Mouse (Mus musculus): ENCODE results near the gene Foxn3.

Foxn3 gene

DNA sequence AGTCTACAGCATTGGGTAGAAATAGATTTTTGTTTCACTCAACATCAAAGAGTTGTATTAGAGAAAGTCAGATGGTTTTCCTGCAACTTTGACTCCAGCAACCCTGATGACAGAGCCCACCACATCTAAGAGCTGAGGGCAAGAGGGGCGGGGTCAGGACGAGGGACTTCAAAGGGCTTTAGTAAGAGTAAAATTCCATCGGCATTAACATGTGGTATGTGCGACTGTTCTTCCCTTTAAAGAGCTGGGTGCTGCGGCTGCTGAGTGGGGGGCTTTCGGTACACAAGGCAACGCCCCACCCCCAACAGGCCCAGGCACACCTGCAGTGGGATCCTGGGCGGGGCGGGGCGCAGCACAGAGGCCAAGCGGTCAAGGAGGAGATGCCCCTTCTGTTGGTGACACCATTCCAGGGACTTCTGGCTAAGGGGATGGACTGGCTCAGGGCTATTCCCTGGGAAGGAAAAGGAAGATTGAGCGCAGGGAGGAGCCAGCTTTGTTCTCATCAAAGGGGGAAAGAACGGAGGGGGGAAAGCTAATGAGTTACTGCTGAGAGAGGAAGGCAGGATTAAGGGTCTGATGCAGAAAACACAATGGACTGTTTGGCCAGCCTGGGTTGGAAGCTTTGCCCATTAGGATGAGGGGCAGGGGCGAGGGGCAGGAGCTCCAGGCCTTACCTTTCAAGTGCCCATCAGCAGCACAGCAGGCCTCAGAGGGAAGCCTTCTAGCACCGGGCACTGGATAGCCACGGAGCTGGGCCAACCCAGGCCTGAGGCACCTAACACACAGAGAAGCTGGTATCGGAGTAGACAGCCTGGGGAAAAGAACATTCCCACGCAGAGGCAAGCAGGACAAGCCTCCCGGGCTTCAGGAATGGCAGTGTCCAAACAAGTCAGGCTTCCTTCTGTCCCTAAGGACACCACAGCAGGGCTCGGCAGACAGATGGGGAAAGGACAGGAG, 233.8 kb downstream of the Foxn3 start:
- DNase-seq (ENCODE audit: low read depth), result no peak

DNA sequence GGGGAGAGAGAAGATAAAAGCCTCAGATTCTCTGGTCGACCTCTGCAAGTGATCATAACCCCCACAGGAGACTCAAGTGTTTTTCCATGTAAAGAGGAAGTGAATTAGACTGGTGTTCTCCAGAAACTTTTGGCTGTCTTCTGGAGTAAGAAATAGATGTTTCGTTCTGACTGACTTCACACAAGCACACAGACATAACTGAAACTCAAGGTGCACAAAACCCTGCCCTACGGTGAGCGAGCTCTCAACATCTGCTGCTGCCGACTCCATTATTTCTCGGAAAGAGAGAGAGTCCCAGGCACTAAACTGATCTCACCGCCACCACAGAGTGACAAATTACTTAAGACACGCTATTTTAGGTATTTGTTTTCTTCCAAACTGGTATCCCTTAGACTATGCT, 237.2 kb downstream of the Foxn3 start:
- DNase-seq (ENCODE audit: low read depth), result no peak

- peak; percentile 42 for DNase-seq (ENCODE audit: low read depth)
These were observed 241.6 kb downstream of the Foxn3 start for GRCm38 (mm10) chr12:99321633-99322431.

- no peak for DNase-seq (ENCODE audit: low read depth)
These were observed 242.4 kb downstream of the Foxn3 start for GRCm38 (mm10) chr12:99320966-99321496.

DNA sequence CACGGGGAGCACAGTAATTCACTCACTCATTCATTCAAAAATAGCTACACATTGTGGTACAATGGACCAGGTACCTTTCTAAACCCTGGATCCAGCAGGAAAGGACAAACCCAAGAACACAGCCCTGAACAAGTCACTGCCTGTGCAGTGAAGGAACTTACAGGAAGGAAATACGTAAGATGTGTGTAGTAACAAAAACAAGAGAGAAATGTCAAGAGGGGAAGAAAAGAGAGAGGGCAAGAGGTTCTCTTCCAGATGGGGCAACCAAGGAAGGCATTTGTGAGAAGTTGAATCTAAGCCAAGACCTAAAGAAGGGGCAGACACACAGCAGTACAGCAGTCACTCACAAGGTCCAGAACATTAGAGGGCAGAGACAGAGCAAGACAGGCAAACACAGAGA, 243.5 kb downstream of the Foxn3 start:
- DNase-seq (ENCODE audit: low read depth), result no peak

GRCm38 (mm10) chr12:99319171-99319570, 244.2 kb downstream of the Foxn3 start:
- no peak for DNase-seq (ENCODE audit: low read depth)

DNA sequence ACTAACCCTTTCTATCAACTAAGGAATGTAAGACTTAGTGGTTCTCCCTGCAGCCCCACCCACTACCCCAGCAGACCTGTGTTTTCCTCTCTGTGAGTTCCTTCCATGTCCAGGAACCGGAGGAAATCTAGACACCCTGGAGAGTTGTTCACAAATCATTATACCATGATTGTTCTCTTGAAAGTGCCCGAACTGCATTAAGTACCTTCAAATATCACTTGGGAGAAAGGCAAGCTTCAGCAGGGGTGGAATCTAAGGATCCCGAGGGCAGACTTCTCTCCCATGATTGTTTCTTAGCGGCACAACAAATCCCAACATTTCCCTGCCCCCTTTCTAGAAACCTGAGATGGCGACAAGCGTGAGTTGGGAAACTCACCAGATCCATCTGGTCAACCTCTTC, 247.5 kb downstream of the Foxn3 start:
- DNase-seq (ENCODE audit: low read depth), result no peak

DNA sequence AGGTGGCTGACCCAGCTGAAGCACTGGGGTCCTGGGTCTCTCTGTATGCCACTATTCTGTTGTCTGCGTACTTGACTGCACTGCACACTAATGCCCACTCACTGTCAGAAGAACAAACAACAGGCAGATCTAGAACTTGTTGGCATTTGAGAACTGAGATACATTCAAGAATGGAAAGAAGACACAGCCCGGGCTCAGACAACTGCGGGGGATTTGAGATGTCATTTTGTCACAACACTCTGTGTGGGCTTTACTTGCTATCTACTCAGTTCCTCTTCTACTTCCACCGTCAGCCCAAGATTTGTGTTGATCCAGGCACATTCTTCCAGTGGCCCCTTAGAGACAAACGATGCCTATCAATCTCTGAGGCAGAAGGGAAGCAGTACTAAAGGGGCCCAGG, 248.6 kb downstream of the Foxn3 start:
- no peak for DNase-seq (ENCODE audit: low read depth)

DNA sequence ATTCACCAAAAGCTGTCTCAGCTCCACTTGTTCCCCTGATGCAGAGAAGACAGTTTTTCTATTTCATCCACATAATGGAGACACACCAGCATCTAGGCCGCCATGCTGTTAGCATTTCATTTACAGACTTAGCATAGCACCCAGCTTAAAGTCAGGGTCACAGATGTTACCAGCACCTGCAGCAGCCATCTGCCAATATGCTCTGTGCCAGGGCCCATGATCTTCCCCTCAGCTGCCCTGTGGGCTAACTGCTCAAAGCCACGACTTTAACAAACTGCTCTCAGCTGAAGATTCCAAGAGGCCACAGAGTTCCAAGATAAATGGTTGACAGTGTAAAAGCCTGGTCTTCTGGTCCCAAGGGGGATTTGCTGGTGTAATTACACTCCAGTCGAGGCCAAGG, 252.1 kb downstream of the Foxn3 start:
- no peak for DNase-seq (ENCODE audit: low read depth)

DNA sequence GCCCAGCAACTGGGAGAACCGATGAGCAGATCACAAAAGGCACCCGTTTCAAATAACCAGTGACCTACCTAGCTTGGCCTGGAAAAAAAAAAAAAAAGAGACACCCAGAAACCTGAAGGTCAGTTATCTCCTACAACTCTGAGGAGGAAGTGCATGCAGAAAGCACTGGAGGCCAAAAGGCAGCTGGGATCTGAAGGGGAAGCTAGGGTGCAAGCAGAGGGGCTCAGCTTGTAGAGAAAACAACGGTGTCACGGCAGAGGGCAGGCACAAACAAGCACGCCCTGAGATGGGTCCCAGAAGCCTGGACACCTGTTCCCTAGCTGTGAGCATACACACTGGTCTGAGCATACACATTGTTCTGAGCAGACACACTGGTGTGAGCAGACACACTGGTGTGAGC, 253.4 kb downstream of the Foxn3 start:
- no peak for DNase-seq (ENCODE audit: low read depth)

- DNase-seq (ENCODE audit: low read depth), result no peak
These were observed 254.8 kb downstream of the Foxn3 start for GRCm38 (mm10) chr12:99308541-99309089.

- DNase-seq (ENCODE audit: low read depth), result no peak
These were observed 256.7 kb downstream of the Foxn3 start for GRCm38 (mm10) chr12:99306536-99307204.

DNA sequence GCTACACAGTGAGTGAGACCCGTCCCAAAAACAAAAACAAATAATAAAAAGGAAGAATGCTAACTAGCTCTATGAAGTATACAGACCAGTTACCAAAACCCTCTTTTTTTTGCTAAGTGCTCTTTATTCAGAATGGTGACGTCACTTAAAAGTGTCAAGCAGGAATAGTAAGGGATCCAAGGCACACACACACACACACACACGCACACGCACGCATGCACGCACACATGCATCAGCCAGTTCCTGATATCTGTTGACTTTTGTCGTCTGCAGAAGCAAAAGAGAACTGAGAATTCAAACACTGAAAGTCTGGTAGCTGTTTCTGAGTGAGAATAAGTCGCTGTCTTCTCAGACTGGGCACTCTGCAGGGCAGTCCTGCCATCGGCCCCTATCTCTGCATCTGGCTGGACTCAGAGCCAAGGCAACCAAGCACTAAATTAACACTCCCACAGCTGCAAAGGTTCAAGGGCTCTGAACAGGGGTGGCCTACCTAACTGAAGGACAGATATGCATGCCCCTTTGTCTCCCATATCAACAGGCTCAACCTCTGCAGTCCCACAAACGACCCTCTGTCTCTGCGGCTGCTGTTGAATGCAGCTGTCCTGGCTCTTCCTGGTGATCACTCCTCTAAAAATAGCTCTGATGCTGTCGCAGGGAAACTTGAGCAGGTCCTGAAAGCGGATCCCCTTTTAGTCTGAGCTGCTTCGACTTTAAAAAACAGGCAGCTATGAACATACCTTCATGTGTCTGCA, 257.4 kb downstream of the Foxn3 start:
- DNase-seq (ENCODE audit: low read depth), result no peak

DNA sequence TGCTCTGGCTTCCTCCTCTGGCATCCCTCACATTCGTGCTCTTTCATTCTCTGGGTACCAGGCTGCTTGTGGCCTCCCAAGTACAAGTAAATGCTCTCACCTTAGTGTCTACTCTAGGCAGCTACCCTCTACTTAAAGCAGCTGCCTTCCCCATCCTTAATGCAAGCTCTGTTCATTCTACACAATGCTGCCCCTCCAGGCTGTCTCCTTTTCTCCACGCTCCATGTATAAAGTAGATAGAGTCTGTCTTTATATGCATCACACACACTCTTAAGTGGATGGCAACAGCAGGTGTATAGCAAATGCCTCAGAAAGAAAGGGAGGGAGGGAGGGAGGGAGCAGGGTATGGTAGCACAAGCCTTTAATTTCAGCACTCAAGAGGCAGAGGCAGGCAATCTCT, 258.1 kb downstream of the Foxn3 start:
- DNase-seq (ENCODE audit: low read depth), result no peak

GRCm38 (mm10) chr12:99304056-99304455, 259.3 kb downstream of the Foxn3 start:
- no peak for DNase-seq (ENCODE audit: low read depth)

GRCm38 (mm10) chr12:99303581-99303980, 259.8 kb downstream of the Foxn3 start:
- no peak for DNase-seq (ENCODE audit: low read depth)

- no peak for DNase-seq (ENCODE audit: low read depth)
These were observed 263.5 kb downstream of the Foxn3 start for GRCm38 (mm10) chr12:99299900-99300299.

DNA sequence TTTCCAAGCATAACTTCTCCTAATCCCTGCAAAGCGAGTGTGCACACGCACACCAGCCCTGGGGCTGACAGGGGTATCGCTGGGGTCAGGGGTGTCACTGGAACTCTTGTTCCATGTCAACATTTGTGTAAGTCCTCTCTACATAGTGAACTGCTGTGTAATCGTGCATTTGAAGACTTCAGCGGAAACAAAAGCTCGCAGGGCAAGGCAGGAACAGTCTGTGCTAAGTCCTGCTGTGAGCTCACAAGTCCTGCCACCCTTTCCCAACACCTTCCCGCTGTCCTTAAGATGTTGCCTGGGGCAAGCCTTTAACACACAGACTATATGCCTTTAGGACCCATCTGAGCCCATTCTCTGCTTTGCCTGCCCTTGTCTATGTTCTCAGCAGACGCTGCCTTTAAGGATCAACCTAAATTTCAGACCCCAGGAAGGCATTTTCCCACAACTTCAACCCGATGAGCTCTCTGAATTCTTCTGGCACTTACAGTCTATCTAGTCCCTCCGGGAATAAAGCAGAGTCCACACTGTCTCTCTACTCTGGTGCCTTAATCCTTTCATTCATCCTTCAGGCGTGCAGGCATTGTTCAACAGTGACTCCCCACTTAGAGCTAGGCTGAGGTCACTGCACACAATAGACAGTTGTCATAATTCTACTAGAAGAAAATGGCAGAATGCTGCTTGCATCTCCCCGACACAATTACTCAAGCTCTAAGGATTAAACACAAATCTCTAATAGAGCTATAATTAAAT, 264.4 kb downstream of the Foxn3 start:
- no peak for DNase-seq (ENCODE audit: low read depth)

- DNase-seq (ENCODE audit: low read depth), result no peak
These were observed 265.1 kb downstream of the Foxn3 start for GRCm38 (mm10) chr12:99298242-99298641.

- no peak for DNase-seq (ENCODE audit: low read depth)
These were observed 265.6 kb downstream of the Foxn3 start for GRCm38 (mm10) chr12:99297792-99298191.

Data from c-Kit-positive CD71-positive TER-119-negative erythroid progenitor cells, embryonic 14.5 days (primary cell).